Mouse (Mus musculus) monocyte, adult 2 months (primary cell): ENCODE measurements around the gene Eps8l3.

Experiments used
- DNase-seq, 2 experiments: peaks; one replicate each; pipeline ENCODE4 v3.0.0; 2022; ENCODE audit warnings: low spot score in 2 of 2, low read depth in 1 of 2

Eps8l3 gene

DNA sequence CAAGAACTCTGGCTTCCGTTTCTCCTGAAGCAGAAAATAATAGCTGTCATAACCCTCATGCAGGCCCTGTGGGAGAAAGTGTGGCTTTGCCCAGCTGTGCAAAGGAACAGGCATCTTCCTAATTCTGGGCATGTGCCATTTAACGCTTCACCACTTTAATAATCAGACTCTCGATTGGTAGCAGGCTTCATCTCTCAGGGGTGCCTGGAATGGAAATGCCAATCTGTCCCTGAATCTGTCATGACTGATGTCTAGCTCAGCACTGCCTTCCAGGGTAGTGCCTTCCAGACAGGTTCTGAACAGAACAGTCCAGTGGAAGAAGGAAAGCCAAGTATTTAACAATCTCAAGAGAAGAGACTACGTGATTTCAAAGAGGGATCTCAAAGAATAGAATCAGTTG is 64.2 kb downstream of the Eps8l3 start:
- no peak for DNase-seq
